Mouse (Mus musculus): ENCODE measurements around the gene Pim2. TPM values are rescaled to one million over a fixed set of nuclear protein-coding genes. Genes with fewer than 3 reads are reported as not detected.

The Pim2 gene
- polyA plus RNA-seq (2015; fragmentation: Nextera tagmentation; extraction: Ambion mirVana), result 23.6 and 27.2 TPM in 2 replicates

DNA sequence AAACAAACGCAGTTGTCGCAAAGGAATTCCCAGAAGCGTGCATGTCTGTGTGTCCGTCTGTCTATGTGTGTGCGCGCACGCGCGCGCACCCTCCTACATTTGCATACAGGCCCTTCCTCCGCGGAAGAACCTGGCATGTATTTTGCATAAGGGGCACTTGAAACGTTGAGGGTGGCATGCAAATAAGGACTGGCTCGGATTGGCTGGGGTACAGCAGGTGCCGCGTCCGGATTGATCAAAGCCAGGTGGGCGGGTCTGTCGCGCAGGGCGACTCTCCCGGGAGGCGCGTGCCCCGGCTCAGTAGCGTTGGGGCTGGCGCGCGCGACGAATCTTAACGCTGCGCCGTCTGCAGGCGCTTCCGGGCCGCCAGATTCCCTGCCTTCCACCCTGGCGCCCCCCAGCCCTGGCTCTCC is at the start of gene Pim2:
Gene Pim2 (plus strand): TSS at position 256 of the 413 bp plus-strand sequence.
- H3K36me3 ChIP-seq (ENCODE audit: control insufficient read depth, insufficient read depth, low read length), result peaks cover 2% of the 10 kb centered on the region; the same call in 1 of the 2 replicates
- H3K4me1 ChIP-seq (ENCODE audit: control insufficient read depth, insufficient read depth, low read length), result peaks cover 3% of the 10 kb centered on the region; the same call in 1 of the 2 replicates
- H3K27me3 ChIP-seq (ENCODE audit: control insufficient read depth, insufficient read depth, low read depth, low read length), result no peaks in the 10 kb centered on the region
- H3K9me3 ChIP-seq (replicated peaks; ENCODE audit: control insufficient read depth, low read length, poor library complexity, severe bottlenecking), result no peaks in the 10 kb centered on the region
- H3K9ac ChIP-seq (ENCODE audit: low read depth, low read length), result peak within 1 kb of the TSS; percentile 68
- peak; percentile 91 for ATAC-seq
- peak within 1 kb of the TSS; percentile 52 for H3K4me3 ChIP-seq (ENCODE audit: low read depth, low read length)
- peak within 1 kb of the TSS; percentile 76 for H3K27ac ChIP-seq (ENCODE audit: low read length)
- 9% methylated on average over 36 of the region's 38 CpGs for WGBS
- H3K4me2 ChIP-seq (ENCODE audit: low read length), result peak within 1 kb of the TSS; percentile 59

DNA sequence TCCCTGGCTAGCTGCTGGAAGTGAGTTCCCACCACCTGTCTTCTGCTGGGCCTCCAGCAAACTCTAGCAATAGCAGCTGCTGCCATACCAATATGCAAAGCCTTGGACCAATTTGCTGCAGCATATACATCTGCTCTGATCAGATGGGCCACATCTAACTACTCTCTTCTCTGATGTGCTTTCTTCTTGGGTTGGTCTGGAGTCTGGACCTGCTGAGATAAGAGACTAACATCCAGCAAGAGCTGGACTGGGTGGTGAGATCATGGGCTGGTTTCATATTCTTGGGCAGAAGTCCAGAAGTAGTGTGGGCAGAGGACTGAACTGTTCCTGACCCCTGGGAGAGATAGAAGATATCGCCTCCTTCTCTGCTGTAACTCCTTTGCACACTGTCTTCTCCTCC is 40.9 kb upstream of the Pim2 start:
- no peaks in the 10 kb centered on the region for H3K4me1 ChIP-seq (ENCODE audit: control insufficient read depth, insufficient read depth, low read length)
- no peak overlapping the region for H3K4me3 ChIP-seq (ENCODE audit: low read depth, low read length)
- no peaks in the 10 kb centered on the region for H3K9me3 ChIP-seq (replicated peaks; ENCODE audit: control insufficient read depth, low read length, poor library complexity, severe bottlenecking)
- H3K9ac ChIP-seq (ENCODE audit: low read depth, low read length), result no peak overlapping the region
- no peak overlapping the region for H3K27ac ChIP-seq (ENCODE audit: low read length)
- no peaks in the 10 kb centered on the region for H3K27me3 ChIP-seq (ENCODE audit: control insufficient read depth, insufficient read depth, low read depth, low read length)
- whole genome bisulfite sequencing, result 86% methylated on average over 1 of the region's 1 CpGs
- ATAC-seq, result no peak
- H3K36me3 ChIP-seq (ENCODE audit: control insufficient read depth, insufficient read depth, low read length), result no peaks in the 10 kb centered on the region
- H3K4me2 ChIP-seq (ENCODE audit: low read length), result no peak overlapping the region

DNA sequence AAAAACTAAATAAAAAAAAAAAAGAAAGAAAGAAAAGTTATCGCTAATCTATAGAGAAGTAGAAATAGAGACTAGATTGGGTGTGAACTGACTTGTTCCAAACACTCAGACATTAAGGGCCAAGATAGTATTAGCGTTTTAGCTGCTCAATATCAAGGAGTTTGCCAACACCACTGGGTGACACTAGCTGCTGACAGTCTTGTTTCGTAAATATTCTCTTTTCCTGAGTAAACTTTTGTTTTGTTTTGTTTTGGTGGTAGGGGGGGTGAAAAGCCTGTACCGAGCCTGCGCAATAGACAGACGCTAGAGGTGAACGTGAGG is 37.3 kb upstream of the Pim2 start:
- 18% methylated on average over 7 of the region's 7 CpGs for WGBS
- no peak overlapping the region for H3K27ac ChIP-seq (ENCODE audit: low read length)
- no peak overlapping the region for H3K9ac ChIP-seq (ENCODE audit: low read depth, low read length)
- peak overlapping the region; percentile 27 for H3K4me3 ChIP-seq (ENCODE audit: low read depth, low read length)
- H3K9me3 ChIP-seq (replicated peaks; ENCODE audit: control insufficient read depth, low read length, poor library complexity, severe bottlenecking), result no peaks in the 10 kb centered on the region
- H3K27me3 ChIP-seq (ENCODE audit: control insufficient read depth, insufficient read depth, low read depth, low read length), result no peaks in the 10 kb centered on the region
- H3K4me1 ChIP-seq (ENCODE audit: control insufficient read depth, insufficient read depth, low read length), result peaks cover 15% of the 10 kb centered on the region
- no peaks in the 10 kb centered on the region for H3K36me3 ChIP-seq (ENCODE audit: control insufficient read depth, insufficient read depth, low read length)
- peak overlapping the region; percentile 50 for H3K4me2 ChIP-seq (ENCODE audit: low read length)
- ATAC-seq, result no peak

DNA sequence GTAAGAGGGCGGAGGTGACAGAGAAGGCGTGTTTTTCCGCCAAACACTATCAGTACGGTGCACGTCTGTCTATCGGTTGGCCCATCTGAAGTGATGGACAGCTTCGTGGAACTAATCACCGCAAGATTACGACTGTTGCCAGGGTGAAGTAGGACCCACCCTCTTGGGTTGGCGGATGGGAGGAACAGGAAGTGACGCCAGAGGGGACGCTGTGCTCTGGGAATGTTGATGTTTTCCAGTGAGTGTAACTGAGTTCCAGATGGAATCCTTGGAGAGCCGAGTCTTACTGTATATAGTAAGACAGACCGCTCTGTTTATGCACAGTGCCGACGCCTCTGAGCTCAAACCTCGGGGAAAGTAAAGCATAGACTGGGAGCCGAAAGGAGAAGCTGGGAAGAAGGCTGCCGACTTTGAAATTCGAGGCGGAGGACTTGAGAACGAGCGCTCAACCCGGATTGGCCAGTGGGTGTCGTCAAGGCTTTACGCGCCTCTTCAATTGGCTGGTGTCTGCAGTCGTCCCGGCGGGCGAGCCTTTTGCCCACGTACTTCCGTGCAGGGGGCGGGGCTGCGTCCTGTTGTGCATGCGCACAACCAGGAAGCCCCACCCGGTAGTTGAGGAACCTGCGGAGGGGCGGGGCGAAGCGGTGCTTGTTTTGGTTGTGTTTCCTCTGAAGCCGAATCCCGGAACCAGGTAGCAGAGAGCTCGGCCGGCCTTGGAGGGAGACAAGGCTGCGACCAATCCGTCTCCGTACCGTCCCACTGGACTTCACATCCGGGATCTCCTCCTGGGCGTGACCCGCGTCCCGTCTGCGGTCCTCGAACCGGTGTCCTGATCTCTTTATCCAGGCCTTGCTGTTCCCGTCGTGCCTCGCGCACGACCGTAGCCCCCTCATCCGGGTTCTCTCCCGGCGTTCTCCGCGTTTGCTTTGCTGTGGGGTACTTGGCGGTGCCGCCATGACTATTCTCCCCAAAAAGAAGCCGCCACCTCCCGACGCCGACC is 36.6 kb upstream of the Pim2 start, which contains the start of gene Otud5:
Gene Otud5 (plus strand): TSS at position 202 of the 1,000 bp plus-strand sequence.
- Histone ChIP-seq H3K4me2 (ENCODE audit: low read length) (peak within 1 kb of the TSS; percentile 53), H3K9ac (ENCODE audit: low read depth, low read length) (peak within 1 kb of the TSS; percentile 79), H3K9me3 (replicated peaks; ENCODE audit: control insufficient read depth, low read length, poor library complexity, severe bottlenecking) (no peaks in the 10 kb centered on the region), H3K4me1 (ENCODE audit: control insufficient read depth, insufficient read depth, low read length) (peaks cover 15% of the 10 kb centered on the region), H3K4me3 (ENCODE audit: low read depth, low read length) (peak within 1 kb of the TSS; percentile 68), H3K36me3 (ENCODE audit: control insufficient read depth, insufficient read depth, low read length) (no peaks in the 10 kb centered on the region), H3K27ac (ENCODE audit: low read length) (peak within 1 kb of the TSS; percentile 86), H3K27me3 (ENCODE audit: control insufficient read depth, insufficient read depth, low read depth, low read length) (no peaks in the 10 kb centered on the region)
- 13% methylated on average over 64 of the region's 74 CpGs for WGBS
- peak; percentile 99 for ATAC-seq

DNA sequence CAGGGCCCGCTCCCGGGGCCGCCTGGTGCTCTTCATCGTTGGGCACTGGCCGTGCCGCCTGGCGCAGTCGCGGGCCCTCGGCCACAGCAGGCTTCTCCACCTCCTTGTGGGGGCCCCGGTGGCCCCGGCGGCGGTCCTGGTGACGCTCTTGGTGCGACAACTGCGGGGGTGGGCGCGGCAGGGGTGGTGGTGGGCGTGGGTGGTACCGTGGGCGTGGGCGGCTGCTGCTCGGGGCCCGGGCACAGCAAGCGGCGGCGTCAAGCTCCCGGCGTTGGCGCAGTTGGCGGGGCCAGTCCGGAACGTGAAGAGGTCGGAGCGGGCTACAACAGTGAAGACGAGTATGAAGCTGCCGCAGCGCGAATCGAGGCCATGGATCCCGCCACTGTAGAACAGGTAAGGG is 35.7 kb upstream of the Pim2 start:
- Histone ChIP-seq H3K27me3 (ENCODE audit: control insufficient read depth, insufficient read depth, low read depth, low read length) (no peaks in the 10 kb centered on the region), H3K27ac (ENCODE audit: low read length) (peak overlapping the region; percentile 86), H3K4me3 (ENCODE audit: low read depth, low read length) (peak overlapping the region; percentile 68), H3K4me1 (ENCODE audit: control insufficient read depth, insufficient read depth, low read length) (peaks cover 15% of the 10 kb centered on the region), H3K36me3 (ENCODE audit: control insufficient read depth, insufficient read depth, low read length) (no peaks in the 10 kb centered on the region), H3K9ac (ENCODE audit: low read depth, low read length) (peak overlapping the region; percentile 79), H3K9me3 (replicated peaks; ENCODE audit: control insufficient read depth, low read length, poor library complexity, severe bottlenecking) (no peaks in the 10 kb centered on the region), H3K4me2 (ENCODE audit: low read length) (peak overlapping the region; percentile 53)
- 24% methylated on average over 39 of the region's 42 CpGs for WGBS
- ATAC-seq, result no peak

DNA sequence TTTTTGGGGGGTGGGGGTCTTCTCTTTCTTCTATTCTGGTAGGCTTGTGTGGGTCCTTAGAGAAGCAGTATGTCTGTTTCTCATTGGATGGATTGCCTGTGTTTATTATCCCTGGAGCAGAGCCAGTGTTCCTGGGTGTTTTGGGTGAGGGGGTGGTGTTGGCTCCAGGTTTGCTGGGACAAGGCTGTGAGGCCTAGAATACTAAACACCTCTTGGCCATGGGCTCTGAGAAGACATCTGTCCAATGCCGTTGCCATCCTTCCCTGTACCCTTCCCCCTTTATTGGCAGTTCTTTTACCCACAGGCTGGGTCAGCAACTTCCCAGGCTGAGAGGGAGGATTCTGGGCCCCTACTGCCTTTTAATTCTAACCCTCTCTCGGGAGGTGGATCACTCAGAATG is 30.2 kb upstream of the Pim2 start:
- H3K4me2 ChIP-seq (ENCODE audit: low read length), result no peak overlapping the region
- H3K36me3 ChIP-seq (ENCODE audit: control insufficient read depth, insufficient read depth, low read length), result no peaks in the 10 kb centered on the region
- H3K9ac ChIP-seq (ENCODE audit: low read depth, low read length), result no peak overlapping the region
- ATAC-seq, result 0 out of 2 replicates have a peak, but pooled peaks have one; percentile 51
- WGBS, result 88% methylated on average over 2 of the region's 2 CpGs
- peaks cover 15% of the 10 kb centered on the region for H3K4me1 ChIP-seq (ENCODE audit: control insufficient read depth, insufficient read depth, low read length)
- H3K27me3 ChIP-seq (ENCODE audit: control insufficient read depth, insufficient read depth, low read depth, low read length), result no peaks in the 10 kb centered on the region
- no peaks in the 10 kb centered on the region for H3K9me3 ChIP-seq (replicated peaks; ENCODE audit: control insufficient read depth, low read length, poor library complexity, severe bottlenecking)
- H3K27ac ChIP-seq (ENCODE audit: low read length), result no peak overlapping the region
- H3K4me3 ChIP-seq (ENCODE audit: low read depth, low read length), result no peak overlapping the region

DNA sequence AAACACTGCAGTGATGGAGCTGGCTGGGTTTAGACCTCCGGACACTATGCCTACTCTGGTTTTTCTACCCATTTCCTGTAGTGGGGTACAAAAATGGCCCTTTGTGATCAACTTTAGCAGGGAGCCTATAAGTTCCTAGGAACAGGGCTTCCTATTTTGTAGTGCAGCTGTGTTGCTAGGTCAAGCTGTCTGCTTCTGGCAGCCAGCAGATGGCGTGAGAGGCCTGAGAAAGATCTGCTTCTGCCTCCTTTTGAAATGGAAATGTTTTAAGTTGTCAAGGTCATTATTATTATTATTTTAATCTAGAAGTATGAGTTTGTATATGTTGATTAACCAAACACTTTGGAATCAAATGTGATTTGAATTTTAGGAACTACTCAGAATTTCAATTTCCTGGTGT is 23.5 kb upstream of the Pim2 start:
- 62% methylated on average over 2 of the region's 2 CpGs for WGBS
- Histone ChIP-seq H3K9ac (ENCODE audit: low read depth, low read length) (no peak overlapping the region), H3K4me1 (ENCODE audit: control insufficient read depth, insufficient read depth, low read length) (no peaks in the 10 kb centered on the region), H3K27ac (ENCODE audit: low read length) (no peak overlapping the region), H3K36me3 (ENCODE audit: control insufficient read depth, insufficient read depth, low read length) (no peaks in the 10 kb centered on the region), H3K4me2 (ENCODE audit: low read length) (no peak overlapping the region), H3K27me3 (ENCODE audit: control insufficient read depth, insufficient read depth, low read depth, low read length) (no peaks in the 10 kb centered on the region), H3K4me3 (ENCODE audit: low read depth, low read length) (no peak overlapping the region), H3K9me3 (replicated peaks; ENCODE audit: control insufficient read depth, low read length, poor library complexity, severe bottlenecking) (no peaks in the 10 kb centered on the region)
- ATAC-seq, result no peak

DNA sequence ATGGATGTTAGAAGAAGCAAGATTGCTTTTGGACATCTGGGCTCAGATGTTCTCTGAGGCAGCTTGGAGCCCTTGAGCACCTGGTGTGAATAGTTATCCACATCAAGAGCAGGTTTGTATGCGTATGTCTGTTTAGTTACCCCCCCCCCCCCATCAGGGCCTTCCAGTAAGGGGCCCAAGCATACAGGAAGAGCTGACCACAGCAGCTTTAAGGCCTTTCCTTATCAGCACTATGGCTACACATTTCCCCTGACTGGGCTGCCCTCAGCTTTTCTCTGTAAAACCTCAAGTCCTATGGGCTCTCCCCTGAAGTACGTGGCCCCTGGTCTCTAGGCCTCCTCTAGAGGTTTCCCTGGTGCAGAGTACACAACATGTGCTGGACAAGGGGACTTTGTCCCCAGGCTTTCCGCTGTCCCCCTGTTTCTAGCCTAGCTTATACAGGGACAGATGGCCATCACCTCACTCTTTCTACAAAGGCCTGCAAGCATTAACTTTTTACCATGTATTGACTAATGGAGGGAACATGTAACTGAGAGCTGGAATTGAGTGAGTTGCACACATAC is 18.8 kb upstream of the Pim2 start:
- H3K4me3 ChIP-seq (ENCODE audit: low read depth, low read length), result no peak overlapping the region
- H3K9ac ChIP-seq (ENCODE audit: low read depth, low read length), result no peak overlapping the region
- H3K4me2 ChIP-seq (ENCODE audit: low read length), result no peak overlapping the region
- 88% methylated on average over 3 of the region's 3 CpGs for WGBS
- no peaks in the 10 kb centered on the region for H3K36me3 ChIP-seq (ENCODE audit: control insufficient read depth, insufficient read depth, low read length)
- ATAC-seq, result no peak
- no peak overlapping the region for H3K27ac ChIP-seq (ENCODE audit: low read length)
- no peaks in the 10 kb centered on the region for H3K4me1 ChIP-seq (ENCODE audit: control insufficient read depth, insufficient read depth, low read length)
- H3K9me3 ChIP-seq (replicated peaks; ENCODE audit: control insufficient read depth, low read length, poor library complexity, severe bottlenecking), result no peaks in the 10 kb centered on the region
- H3K27me3 ChIP-seq (ENCODE audit: control insufficient read depth, insufficient read depth, low read depth, low read length), result no peaks in the 10 kb centered on the region

DNA sequence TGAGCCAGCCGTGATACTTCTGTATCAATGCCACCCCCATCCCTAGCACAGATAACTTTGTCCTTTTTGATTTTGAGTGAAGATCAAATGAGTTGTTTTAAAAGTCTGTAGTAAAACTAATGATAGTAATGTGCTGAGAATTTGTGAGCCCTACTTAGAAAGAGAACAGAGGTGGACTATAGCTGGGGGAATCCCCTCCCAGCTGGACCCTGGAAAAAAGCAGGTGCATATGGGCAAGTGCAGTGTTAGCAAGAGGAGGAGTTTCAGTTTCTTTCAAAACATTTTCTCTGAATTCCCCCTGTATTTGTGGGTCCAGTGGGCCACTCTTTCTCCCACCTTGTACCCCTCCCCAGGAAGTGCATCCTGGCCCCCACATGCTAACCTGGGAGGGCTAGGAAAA is 14.9 kb upstream of the Pim2 start:
- WGBS, result 85% methylated on average over 1 of the region's 1 CpGs
- Histone ChIP-seq H3K4me1 (ENCODE audit: control insufficient read depth, insufficient read depth, low read length) (no peaks in the 10 kb centered on the region), H3K4me3 (ENCODE audit: low read depth, low read length) (no peak overlapping the region), H3K27me3 (ENCODE audit: control insufficient read depth, insufficient read depth, low read depth, low read length) (no peaks in the 10 kb centered on the region), H3K27ac (ENCODE audit: low read length) (no peak overlapping the region), H3K9ac (ENCODE audit: low read depth, low read length) (no peak overlapping the region), H3K9me3 (replicated peaks; ENCODE audit: control insufficient read depth, low read length, poor library complexity, severe bottlenecking) (no peaks in the 10 kb centered on the region), H3K4me2 (ENCODE audit: low read length) (no peak overlapping the region), H3K36me3 (ENCODE audit: control insufficient read depth, insufficient read depth, low read length) (peaks cover 3% of the 10 kb centered on the region; the same call in 1 of the 2 replicates)
- no peak for ATAC-seq
